Mouse (Mus musculus): Measurements from ENCODE around the gene Caln1. TPM values are rescaled to one million over a fixed set of nuclear protein-coding genes. Genes with fewer than 3 reads are reported as not detected.

The Caln1 gene
- polyA plus RNA-seq, 1 experiment = not detected

DNA sequence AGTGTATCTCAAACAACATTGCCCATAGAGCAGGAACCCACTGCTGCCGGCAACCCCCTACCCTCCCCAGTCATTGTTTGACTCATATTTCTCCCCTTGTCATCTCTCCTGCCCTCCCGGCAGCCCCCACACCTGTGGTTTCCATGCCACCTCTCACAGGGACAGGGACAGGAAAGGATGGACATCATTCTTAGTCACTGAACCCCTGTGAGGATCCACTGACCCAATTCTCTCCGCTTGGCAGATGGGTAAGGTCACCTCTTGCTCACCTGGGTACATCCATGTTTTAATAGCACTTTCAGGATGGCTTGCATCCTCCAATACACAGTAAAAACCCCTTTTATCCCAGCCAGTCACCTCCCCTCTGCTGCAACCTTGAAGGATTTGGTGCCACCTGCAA is 405.7 kb downstream of the Caln1 start:
- no peak for TF ChIP-seq GATA1 (IDR thresholded peaks at IDR 0.05; ENCODE audit: low read length)

GRCm38 (mm10) chr5:130792755-130793452 is 423.6 kb downstream of the Caln1 start:
- TF ChIP-seq GATA1 (IDR thresholded peaks at IDR 0.05; ENCODE audit: low read length) = no peak

DNA sequence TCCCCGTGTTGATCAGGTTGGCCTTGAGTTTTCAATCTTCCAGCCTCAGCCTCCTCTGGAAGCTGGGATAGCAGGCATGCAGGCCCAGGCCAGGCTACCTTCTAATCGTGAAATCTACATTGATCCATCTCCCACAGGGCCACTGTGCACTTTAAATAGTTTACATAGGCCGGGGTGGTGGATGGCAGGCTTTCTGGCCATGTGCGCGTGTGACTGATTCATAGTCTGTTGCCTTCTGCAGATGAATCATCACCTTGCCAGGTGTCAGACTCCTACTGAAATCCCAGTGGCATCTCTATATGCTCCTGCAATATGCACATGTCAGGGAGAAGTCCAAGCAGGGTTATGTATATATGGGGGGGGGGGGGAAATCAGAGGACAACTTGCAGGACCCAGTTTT is 428.5 kb downstream of the Caln1 start:
- TF ChIP-seq GATA1 (IDR thresholded peaks at IDR 0.05; ENCODE audit: low read length) = no peak

GRCm38 (mm10) chr5:130810314-130810713 is 441.1 kb downstream of the Caln1 start:
- TF ChIP-seq GATA1 (IDR thresholded peaks at IDR 0.05; ENCODE audit: low read length) = no peak

DNA sequence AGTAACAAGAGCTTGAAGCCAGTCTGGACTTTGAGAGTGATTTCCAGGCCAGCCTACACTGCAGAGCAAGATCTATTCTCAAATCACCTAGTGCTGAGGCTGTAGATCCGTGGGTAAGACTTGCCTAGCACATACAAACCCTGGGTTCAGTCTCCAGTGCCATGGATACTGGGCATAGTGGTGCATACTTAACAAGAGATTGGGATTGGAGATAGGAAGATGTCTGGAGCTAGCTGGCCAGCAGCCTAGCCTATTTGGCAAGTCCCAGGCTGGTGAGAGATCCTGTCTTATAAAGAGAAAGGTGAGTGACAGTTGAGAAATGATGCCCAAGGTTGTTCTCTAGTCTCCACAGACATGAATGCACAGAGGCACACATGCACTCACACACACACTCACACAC is 441.6 kb downstream of the Caln1 start:
- TF ChIP-seq GATA1 (IDR thresholded peaks at IDR 0.05; ENCODE audit: low read length) = no peak

DNA sequence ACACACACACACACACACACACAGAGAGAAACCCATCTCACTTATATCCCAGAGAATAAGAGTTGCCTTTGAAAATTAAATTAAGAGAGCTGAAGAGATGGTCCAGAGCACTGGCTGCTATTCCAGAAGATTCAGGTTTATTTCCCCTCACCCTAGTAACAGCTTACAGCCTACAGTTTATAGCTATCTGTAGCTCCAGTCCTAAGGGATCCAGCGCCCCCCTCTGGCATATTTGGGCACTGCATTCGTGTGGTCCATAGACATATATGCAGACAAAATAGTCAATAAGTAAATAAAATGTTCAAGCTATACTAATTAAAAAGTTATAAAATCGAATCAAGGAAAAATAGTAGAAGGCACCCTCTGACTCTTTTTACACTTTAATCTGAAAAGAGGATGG is 442.0 kb downstream of the Caln1 start:
- TF ChIP-seq GATA1 (IDR thresholded peaks at IDR 0.05; ENCODE audit: low read length) = no peak

GRCm38 (mm10) chr5:130811966-130812365 is 442.7 kb downstream of the Caln1 start:
- TF ChIP-seq GATA1 (IDR thresholded peaks at IDR 0.05; ENCODE audit: low read length) = no peak

- TF ChIP-seq GATA1 (IDR thresholded peaks at IDR 0.05; ENCODE audit: low read length) = no peak
Observed at GRCm38 (mm10) chr5:130812556-130812955, 443.3 kb downstream of the Caln1 start.

GRCm38 (mm10) chr5:130813089-130813488 is 443.8 kb downstream of the Caln1 start:
- no peak for TF ChIP-seq GATA1 (IDR thresholded peaks at IDR 0.05; ENCODE audit: low read length)

DNA sequence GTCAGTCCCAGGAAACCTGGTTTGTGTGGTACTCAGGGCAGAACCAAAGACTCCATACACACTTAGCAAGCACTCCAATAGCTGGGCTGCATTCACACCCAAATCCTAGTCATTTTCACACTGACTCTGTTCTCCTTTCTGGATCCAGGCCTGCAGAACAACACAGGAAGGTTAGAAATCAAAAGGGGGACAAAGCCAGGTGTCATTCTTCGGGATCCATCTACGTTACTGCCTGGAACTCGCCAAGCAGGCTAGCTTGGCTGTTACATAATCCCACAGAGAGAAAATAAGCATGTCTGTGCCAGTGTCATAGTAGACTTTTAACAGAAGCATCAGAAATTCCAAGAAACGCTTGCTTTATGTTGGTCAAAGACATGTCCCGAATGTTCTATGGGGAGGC is 446.1 kb downstream of the Caln1 start:
- no peak for TF ChIP-seq GATA1 (IDR thresholded peaks at IDR 0.05; ENCODE audit: low read length)

GRCm38 (mm10) chr5:130820021-130820648 is 450.9 kb downstream of the Caln1 start:
- no peak for TF ChIP-seq GATA1 (IDR thresholded peaks at IDR 0.05; ENCODE audit: low read length)

GRCm38 (mm10) chr5:130820661-130821060 is 451.4 kb downstream of the Caln1 start:
- TF ChIP-seq GATA1 (IDR thresholded peaks at IDR 0.05; ENCODE audit: low read length) = no peak

GRCm38 (mm10) chr5:130825797-130826196 is 456.5 kb downstream of the Caln1 start:
- no peak for TF ChIP-seq GATA1 (IDR thresholded peaks at IDR 0.05; ENCODE audit: low read length)

DNA sequence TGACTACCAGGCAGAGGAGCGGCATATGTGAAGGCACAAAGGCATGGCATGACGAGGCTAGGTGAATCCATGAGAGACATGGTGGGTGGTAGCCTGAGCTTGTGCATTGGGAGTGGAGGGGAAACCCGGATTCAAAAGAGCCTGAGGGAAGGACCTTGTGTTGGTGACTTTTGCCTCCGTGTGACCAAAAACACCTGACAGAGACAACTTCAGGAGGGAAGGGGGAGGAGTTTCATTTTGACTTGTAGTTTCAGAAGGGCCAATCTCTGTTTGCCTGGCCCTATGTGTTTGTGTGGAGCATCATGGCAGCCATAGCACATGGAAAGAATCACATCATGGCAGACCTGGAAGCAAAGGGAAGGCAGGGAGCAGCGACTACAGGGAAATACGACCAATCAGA is 479.3 kb downstream of the Caln1 start:
- no peak for TF ChIP-seq GATA1 (IDR thresholded peaks at IDR 0.05; ENCODE audit: low read length)

GRCm38 (mm10) chr5:130849610-130850009 is 480.4 kb downstream of the Caln1 start:
- no peak for TF ChIP-seq GATA1 (IDR thresholded peaks at IDR 0.05; ENCODE audit: low read length)

DNA sequence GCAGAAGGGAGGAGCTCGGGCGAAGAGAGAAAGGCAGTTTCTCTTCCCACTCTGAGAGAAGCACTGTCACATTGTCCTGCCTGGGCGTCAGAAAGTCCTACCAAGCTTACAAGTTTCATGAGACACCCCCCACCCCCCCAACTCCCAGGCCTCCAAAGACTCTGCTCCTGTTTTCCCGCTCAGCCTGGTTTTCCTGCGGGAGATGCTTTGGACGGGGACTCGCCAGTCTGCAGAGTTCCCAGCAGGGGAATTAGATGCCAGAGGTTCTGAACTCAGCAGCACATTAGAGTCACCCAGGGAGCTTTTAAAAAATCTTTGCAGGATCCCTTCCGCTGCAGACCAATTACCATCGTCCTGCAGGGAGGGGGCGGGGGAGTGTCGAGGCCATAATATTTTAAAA is 482.9 kb downstream of the Caln1 start:
- no peak for TF ChIP-seq GATA1 (IDR thresholded peaks at IDR 0.05; ENCODE audit: low read length)

- no peak for TF ChIP-seq GATA1 (IDR thresholded peaks at IDR 0.05; ENCODE audit: low read length)
Observed at GRCm38 (mm10) chr5:130853371-130853770, 484.1 kb downstream of the Caln1 start.

Data from G1E-ER4 (cell line).